Mouse (Mus musculus) CD4-positive, CD25-positive, alpha-beta regulatory T cell, adult 4 months (primary cell): ENCODE measurements around the gene Xlr3b. TPM values are rescaled to one million over a fixed set of nuclear protein-coding genes. Genes with fewer than 3 reads are reported as not detected.
"Not testable (repeated sequence)": the region's sequence is repeated elsewhere in the genome, so short reads cannot be mapped to it uniquely, and the experiment has no call there.

Experiments used
- ATAC-seq: one replicate; pipeline ENCODE4 v1.8.0; 2017
- polyA plus RNA-seq, 2 experiments: library from polyadenylated mRNA; unstranded; fragments of 100-300 nt; shearing (Covaris generic); gene quantifications; one replicate each; pipeline ENCODE4 v1.2.1; 2017

Gene Xlr3b
- 10 to 100 TPM; 12.5 to 22.5 TPM for polyA plus RNA-seq

GRCm38 (mm10) chrX:73191934-73192333, at the start of gene Xlr3b:
Gene Xlr3b, plus strand, starts transcription at chrX:73192207.
- ATAC-seq, result peak; percentile 53

- ATAC-seq, result peak; percentile 79
These were observed 48.8 kb upstream of the Xlr3b start for GRCm38 (mm10) chrX:73143218-73143618.

- not testable (repeated sequence) for ATAC-seq
These were observed 43.5 kb upstream of the Xlr3b start, which contains the start of gene Xlr5b for GRCm38 (mm10) chrX:73148496-73148895. Gene Xlr5b, plus strand, starts transcription at chrX:73148796.

DNA sequence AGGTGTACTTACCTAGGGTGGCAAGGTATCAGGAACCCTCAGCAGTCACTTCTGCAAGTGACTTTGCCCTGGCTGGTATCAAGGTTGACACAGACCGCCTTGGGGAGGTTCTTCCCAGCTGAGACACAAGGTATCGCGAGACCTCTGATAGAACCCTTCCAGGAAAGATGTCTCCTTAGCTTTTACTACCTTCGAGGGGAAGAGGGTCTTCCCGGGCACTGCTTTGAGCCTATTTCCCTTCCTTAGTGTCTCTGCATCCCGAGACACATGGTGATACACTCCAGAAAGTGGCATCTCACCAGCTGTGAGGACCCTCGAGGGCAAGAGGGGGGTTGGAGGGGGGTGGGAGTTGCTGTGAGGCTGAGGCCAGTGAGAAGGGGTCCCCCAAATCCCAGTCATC, 42.7 kb upstream of the Xlr3b start, which contains the start of gene DXBay18:
Gene DXBay18 (minus strand): TSS at position 101 of the 400 bp plus-strand sequence.
- not testable (repeated sequence) for ATAC-seq

- not testable (repeated sequence) for ATAC-seq
These were observed 15.1 kb upstream of the Xlr3b start, which contains the start of gene Spin2d for GRCm38 (mm10) chrX:73176889-73177288. Gene Spin2d, minus strand, starts transcription at chrX:73176989.

GRCm38 (mm10) chrX:73213819-73214564, 22.0 kb downstream of the Xlr3b start, which contains the start of gene Xlr4b:
Gene Xlr4b, plus strand, starts transcription at chrX:73214333.
- peak; percentile 74 for ATAC-seq

- no peak for ATAC-seq
These were observed 33.4 kb downstream of the Xlr3b start for GRCm38 (mm10) chrX:73225365-73225764.

GRCm38 (mm10) chrX:73227914-73228605, 36.1 kb downstream of the Xlr3b start, which contains the start of gene F8a:
Gene F8a, plus strand, starts transcription at chrX:73228291.
- ATAC-seq, result peak; percentile 91

- ATAC-seq, result peak; percentile 40
These were observed 36.7 kb downstream of the Xlr3b start for GRCm38 (mm10) chrX:73228606-73229214.

- no peak for ATAC-seq
These were observed 37.3 kb downstream of the Xlr3b start for GRCm38 (mm10) chrX:73229288-73229687.

GRCm38 (mm10) chrX:73242821-73243325, 50.9 kb downstream of the Xlr3b start, which contains the start of gene Xlr4c:
Gene Xlr4c, minus strand, starts transcription at chrX:73243130.
- ATAC-seq, result peak; percentile 75

Other genes starting within 250 kb of the Xlr3b start
- gene Zfp185, start 204.9 kb upstream of the Xlr3b start, polyA plus RNA-seq, result not detected
- not detected for gene Pnma5, start 155.1 kb upstream of the Xlr3b start, polyA plus RNA-seq
- gene Pnma3, start 127.4 kb upstream of the Xlr3b start, polyA plus RNA-seq, result not detected
- gene Xlr4a, start 109.7 kb upstream of the Xlr3b start, polyA plus RNA-seq, result 100 to 1,000 TPM; 141 TPM
- gene Xlr3a, start 95.1 kb upstream of the Xlr3b start, polyA plus RNA-seq, result under 1 TPM in 1 of 2 experiments, not detected in 1; 0.79 TPM
- gene Gm14685, start 75.2 kb upstream of the Xlr3b start, polyA plus RNA-seq, result not detected
- gene Xlr5b, start 43.4 kb upstream of the Xlr3b start, polyA plus RNA-seq, result not detected
- gene DXBay18, start 42.8 kb upstream of the Xlr3b start, polyA plus RNA-seq, result not detected
- not detected for gene Spin2d, start 15.2 kb upstream of the Xlr3b start, polyA plus RNA-seq
- 100 to 1,000 TPM; 164 to 182 TPM for gene Xlr4b, start 22.1 kb downstream of the Xlr3b start, polyA plus RNA-seq
- gene F8a, start 36.1 kb downstream of the Xlr3b start, polyA plus RNA-seq, result 1 to 10 TPM in 1 of 2 experiments, under 1 TPM in 1; 0.47 to 1.6 TPM
- 100 to 1,000 TPM; 102 to 135 TPM for gene Xlr4c, start 50.9 kb downstream of the Xlr3b start, polyA plus RNA-seq
- gene Xlr3c, start 73.2 kb downstream of the Xlr3b start, polyA plus RNA-seq, result not detected
- gene Xlr5a, start 100.8 kb downstream of the Xlr3b start, polyA plus RNA-seq, result not detected
- under 1 TPM in 1 of 2 experiments, not detected in 1; 0.26 TPM for gene Xlr5c, start 100.8 kb downstream of the Xlr3b start, polyA plus RNA-seq
- gene Gm45015, start 144.6 kb downstream of the Xlr3b start, polyA plus RNA-seq, result not detected
- 10 to 100 TPM; 11.1 to 11.4 TPM for gene Zfp275, start 150.4 kb downstream of the Xlr3b start, polyA plus RNA-seq
- gene Gm18336, start 206.5 kb downstream of the Xlr3b start, polyA plus RNA-seq, result not detected
- under 1 TPM in 1 of 2 experiments, not detected in 1; 0.27 TPM for gene Zfp92, start 218.9 kb downstream of the Xlr3b start, polyA plus RNA-seq
- gene Trex2, start 243.1 kb downstream of the Xlr3b start, polyA plus RNA-seq, result not detected